Mouse (Mus musculus) urinary bladder, postnatal 14 days (tissue): Measurements from ENCODE around the gene Prmt7.

Experiments
- DNase-seq: peaks from one replicate; pipeline ENCODE4 v3.0.0; 2021; ENCODE audit warnings: low spot score

The Prmt7 gene

GRCm38 (mm10) chr8:106289464-106289863 is 78.7 kb downstream of the Prmt7 start:
- no peak for DNase-seq

- DNase-seq, result no peak
These were observed 82.0 kb downstream of the Prmt7 start for GRCm38 (mm10) chr8:106292484-106293396.

GRCm38 (mm10) chr8:106298261-106298660 is 87.5 kb downstream of the Prmt7 start:
- DNase-seq, result no peak

- DNase-seq, result no peak
These were observed 88.1 kb downstream of the Prmt7 start for GRCm38 (mm10) chr8:106298846-106299245.

GRCm38 (mm10) chr8:106299686-106300085 is 89.0 kb downstream of the Prmt7 start:
- no peak for DNase-seq

- peak; percentile 18 for DNase-seq
These were observed 90.3 kb downstream of the Prmt7 start for GRCm38 (mm10) chr8:106300739-106301715.
